Mouse (Mus musculus) gastrocnemius, postnatal 4 days (tissue): Measurements from ENCODE around the gene Psd. TPM values are rescaled to one million over a fixed set of nuclear protein-coding genes. Genes with fewer than 3 reads are reported as not detected.

Source experiments
- DNase-seq, 2 experiments: peaks; one replicate each; pipeline ENCODE4 v3.0.0; 2021 to 2022; ENCODE audit warnings: low spot score in 2 of 2, mixed read lengths in 2 of 2
- total RNA-seq, 2 experiments: library from RNA; stranded (reverse); gene quantifications; 2 replicates each; pipeline ENCODE4 v1.2.3; 2021

Psd gene
- total RNA-seq, 2 experiments from 2014 or later = 2.0 to 2.9 TPM

DNA sequence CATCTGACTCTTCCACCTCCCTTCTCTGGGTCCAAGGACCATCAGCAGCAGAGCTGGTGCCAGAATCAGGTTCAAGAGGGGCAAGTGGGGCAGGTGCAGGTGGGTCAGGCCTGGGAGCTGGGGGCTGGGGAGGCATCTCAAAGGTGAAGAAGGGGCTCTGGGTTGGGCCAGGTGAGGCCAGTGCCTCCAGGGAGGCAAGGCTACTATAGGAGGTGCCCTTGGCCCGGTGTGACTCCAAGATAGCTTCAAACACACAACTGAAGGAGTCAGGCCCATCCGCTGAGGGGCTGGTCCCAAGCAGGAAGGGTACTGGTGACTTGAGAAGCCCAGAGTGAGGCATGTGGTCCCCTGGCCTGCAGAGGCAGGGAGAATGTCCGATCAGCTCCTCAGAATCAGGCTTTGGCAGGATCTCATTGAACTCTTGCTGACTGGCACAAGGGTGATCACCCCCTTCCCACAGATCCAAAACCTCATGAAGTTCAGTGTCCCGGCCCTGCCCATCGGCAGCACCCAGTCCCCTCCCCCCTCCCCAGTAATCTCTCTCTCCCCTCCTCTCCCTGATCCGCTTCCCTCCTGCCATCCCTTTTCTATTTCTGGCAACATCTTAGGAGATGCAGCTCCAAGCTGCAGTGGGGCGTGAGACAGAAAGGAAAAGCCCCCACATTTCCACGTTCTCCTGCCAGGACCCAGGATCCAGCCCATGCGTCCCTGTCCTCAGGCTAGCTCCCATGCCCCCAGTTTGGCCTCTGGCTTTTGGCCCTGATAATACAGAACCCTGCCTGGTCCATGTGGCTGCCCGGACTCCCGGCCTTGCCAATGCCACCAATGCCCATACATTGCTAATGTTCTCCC, 4.6 kb downstream of the Psd start:
- DNase-seq = no peak

DNA sequence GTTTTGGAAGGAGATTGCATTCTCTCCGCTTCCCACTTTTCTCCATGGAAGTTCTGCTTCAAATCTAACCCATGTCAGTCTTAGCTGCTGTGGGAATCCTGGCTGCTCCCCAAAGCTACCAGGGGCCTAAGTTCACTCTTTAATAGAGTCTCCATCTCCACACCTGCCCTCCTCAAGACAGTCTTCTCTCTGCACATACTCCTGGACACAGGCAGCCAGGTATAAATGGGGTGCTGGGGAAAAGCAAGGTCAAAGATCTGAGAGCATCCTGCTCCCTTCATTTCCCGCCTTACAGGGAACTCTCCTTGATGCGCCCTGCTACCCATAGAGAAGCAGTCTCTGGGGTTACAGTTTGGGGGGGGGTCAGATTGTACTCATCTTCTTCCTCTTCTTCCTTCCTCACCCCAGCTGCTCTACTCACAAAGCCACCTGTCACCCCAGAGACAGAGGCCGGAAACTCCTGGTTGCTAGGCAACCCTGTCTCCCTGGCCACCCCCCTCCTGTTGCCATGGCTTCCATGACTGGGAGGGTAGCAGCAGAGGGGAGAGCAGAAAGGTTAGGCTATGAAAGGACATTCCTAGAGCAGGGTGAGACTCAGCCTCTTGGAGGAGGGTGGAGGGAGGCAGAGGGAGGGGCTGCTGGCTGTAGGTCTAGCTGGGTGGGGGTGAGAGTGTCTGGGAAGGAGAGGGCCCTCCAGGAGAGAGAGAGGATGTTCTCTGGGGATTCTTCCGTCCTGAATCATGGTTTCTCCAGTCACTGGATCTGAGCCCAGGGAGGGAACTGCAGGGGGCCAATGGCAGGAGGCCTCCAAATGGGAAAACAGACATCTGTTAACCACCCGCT, 5.6 kb downstream of the Psd start:
- peak in 1 of 2 experiments; percentile 13 for DNase-seq

DNA sequence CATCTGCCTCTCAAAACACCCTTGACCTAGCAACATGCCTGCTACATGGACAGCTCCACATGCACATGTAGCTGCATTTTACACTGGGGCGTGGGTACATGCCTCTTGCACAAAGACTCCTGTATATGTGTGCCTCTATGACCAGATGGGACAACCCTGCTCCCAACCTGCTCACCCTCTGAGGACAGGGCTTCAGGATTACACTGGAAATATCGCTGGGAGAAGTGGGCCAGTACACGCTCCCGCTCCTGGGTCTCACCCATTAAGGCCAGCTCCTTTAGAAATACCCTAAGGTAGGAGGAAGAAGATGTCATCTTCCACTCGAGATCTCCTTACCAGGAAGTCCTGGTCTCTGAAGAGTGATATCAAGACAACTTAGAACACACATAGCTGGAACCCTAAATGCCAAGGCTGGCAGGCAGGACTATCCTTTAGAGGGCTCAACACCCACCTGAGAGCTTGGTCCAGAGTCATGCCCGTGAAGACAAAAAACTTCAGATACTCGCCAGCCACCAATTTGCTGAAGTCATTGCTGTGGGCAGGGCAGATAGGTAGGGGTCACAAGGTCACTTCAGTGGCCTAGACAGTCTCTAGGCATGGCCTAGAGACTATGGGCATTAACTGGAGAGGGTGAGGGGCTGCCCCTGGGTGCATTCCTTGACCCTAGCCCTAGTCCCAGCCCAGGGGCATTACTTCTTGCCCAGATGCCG, 6.7 kb downstream of the Psd start:
- DNase-seq = peak in 1 of 2 experiments; percentile 15

DNA sequence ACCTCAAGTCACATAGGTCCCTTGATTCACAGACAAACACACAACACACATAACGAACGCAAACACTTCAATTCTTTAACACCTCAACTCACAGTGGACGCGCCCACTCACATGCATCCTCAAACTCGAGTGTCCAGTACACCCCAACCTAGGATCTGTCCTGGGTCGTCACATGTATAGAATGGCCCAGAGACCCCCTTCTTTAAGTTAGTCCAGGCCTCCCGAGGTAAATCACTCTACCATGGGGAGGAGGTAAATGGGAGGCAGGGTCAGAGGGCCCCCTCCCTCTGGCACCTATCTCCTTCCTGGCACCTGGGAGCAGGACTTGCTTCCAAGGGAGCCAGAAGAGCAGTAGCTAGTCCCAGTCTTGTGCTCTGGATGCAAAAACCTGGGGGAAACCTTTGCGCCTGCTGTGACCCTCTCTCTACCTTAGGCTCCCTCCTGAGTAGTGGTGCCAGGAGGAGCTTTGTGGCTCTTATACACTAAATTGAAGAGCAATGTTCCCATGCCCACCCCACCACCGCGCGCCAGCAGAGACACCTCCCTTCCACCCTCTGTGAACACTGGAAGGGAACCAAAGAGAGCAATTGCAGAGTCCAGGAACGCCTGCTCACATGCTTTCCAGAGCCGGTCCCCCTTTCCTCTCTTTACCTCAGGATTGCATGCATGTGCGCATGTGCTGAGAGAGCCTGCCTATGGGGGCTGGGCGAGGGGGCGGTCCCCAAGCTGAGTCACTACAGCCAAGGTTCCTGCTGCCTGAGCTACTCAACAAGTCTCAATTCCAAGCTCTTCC, 8.2 kb downstream of the Psd start:
- peak in 1 of 2 experiments; percentile 19 for DNase-seq

DNA sequence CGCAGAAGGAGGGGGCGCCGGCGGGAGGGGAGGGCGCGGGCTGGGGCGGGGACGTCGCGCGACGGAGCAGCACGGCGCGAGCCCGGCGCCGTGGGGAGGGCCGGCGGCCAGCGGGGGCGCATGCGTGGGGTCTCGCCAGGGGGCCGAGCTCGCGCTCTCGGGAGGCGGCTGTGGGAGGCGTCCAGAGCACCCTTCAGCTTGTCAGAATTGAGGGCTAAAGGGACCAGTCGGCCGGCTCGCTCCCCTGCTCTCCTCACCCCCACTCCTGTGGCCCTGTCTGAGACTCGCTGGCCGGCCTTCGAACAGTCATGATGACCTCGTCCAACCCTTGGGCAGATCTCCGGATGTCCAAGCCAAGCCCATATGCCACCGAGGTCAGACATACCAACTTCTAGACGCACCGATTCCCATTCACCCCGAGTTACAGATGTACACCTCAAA, 8.9 kb downstream of the Psd start:
- DNase-seq = peak in 1 of 2 experiments; percentile 20

DNA sequence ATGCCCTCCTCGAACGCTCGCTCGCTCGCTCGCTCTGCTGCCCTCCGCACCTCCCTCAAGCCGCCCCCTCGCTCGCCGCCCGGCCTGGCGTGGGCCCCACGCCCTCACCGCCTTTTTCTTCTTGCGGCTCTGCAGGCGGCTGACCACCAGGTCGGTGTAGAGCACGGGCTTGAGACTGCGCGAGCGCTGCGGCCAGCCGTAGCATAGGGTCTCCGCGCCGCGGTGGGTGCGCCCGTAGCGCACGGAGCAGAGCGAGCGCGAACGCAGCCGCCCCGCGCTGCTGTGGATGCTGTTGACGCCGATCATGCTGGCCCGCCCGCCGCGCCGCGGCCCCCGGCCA, 9.4 kb downstream of the Psd start:
- no peak for DNase-seq

DNA sequence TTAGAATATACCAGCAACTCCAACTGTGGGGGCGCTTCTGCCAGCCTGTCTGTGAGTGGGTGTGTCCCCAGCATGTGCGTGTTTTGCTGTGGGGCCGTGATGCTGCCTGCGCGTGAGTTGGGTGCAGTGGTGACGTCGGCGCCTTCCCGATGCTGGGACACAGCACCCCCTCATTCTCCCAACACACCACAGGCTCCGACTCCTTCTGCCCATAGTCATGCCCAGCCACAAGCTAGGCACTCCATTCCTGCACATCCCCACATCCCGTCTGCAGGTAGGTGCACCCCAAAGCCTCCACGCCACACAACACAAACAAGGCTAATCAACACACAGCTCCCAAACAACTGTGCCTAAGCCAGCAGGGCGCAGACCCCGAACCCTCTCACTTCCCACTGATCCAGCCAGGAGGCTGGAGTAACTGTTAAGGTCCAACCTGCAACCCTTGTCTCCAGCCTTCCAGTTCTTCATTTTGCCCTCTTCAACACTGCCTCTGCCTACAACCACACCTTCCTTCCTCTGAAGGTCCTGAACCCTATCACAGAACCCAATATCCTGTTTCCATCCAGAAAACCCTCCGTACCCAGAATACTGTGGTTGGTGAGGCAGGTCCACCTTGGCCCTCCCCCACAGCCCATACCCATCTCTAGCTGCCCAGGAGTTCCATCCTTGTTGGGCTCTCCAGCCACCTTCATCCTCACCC, 10.0 kb downstream of the Psd start:
- DNase-seq = no peak

DNA sequence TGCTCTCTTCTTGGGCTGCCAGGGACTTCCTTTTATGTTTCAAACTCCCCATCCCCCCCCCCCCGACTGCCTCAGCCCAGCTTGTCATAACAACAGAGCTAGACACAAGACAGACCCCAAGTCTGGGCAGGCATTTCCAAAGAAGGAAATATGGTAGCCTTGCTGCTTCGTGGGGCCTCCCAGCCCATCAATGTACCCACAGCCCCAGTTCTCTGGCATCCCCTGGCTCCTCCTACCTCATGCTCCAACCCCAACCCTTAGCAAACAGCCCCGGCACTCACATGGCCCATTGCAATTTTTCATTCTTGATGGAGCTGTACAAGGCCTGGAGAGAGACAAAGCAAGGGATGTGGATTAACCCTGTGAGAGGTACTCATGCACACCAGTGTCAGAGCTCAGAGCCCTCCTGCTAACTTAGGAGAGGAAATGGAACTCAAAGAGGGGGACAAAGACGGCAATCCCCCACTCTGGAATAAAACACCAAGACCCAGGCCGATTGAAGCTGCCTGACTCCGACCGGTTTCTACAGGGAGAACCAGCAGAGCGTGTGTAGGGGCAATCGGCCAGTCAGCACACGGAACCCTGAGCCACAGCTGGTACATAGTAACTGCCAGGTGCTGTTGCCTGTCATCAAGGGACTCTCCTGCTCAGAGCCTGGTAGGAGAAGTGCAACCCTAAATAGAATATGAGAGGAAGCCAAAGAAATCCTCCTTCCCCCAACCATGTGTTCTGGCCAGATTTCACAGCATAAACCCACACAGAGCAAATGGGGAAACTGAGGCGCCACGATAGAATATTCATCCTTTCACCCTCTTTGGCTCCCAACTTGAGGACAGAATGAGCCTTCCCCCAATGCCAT, 11.0 kb downstream of the Psd start:
- no peak for DNase-seq

DNA sequence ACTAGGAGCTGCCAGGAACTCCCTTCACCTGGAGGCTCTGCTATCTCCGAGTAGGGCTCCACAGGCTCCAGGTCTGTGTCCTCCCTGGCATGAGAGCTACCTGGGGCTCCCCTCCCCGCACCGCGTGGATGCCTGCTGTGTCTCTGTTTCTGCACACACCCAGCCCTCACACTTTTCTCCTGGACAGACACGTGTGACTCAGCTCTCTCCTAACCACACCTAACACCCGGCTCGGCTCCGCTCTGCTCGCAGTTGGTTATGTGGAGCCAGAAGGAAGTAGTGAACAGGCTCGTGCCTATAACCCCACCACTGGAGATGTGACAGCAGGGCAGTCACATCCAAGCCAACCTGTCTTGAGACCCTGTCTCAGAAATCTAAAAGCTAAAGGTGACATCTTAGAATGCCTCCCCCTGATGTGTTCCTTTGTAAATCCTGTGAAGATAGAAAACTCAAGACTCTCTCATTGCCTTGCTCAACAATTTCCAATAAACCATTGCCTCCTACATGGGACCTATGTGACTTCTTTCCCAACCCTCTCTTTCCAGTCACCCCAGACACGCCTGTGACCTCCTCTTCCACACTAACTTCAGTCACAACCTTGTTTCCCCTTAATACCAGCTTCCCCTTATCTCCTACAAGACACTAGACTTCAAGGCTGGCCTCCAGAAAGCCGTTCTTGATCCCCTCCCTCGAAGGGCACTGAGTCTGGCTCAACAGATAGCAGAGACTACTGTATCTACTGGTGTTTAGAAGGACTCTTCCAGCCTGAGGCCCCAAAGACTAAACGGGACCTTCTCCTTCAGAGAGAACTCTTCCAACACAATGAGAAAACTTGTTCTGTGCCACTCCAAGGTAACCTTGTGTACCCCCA, 11.8 kb downstream of the Psd start:
- peak; percentile 6 to 14 for DNase-seq

DNA sequence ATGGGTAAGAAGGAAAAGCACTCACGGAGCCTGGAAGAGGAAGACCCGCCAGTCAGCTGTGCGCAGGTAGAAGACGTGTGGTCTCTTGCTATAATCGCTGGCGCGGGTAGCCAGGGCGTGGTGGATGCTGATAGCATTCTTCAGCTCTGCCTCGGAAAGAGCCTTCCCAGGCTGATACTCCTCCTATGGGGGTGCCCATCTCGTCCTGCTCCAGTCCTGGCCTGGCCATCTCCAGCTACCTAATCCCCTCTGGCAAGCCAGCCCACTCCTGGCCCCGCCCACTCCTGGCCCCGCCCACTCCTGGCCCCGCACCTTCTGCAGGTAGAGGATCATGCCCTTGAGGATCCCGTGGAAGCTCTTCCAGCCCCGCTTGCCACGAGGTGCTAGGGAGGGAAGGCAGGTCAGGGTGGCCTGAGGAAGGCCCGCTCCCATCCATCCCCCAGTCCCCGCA, 12.8 kb downstream of the Psd start:
- DNase-seq = peak; percentile 15 to 31

DNA sequence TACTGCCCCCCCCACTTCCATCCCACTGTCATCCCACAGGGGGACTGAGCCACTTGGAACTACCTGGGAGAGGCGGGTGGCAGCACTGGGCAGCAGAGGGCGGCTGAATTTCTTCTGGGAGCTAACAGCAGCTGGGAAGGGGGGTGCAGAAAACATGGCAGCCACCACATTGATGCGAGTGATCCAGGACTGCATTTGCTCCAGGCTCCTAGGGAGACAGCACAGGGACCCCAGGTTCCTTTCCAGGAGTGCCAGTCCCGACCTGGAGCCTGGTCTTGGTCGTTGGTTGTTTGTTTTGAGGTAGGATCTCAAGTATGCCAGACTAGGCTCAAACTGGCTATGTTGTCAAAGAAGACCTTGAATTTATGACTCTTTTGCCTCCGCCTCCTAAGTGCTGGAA, 13.4 kb downstream of the Psd start:
- peak in 1 of 2 experiments; percentile 8 for DNase-seq

DNA sequence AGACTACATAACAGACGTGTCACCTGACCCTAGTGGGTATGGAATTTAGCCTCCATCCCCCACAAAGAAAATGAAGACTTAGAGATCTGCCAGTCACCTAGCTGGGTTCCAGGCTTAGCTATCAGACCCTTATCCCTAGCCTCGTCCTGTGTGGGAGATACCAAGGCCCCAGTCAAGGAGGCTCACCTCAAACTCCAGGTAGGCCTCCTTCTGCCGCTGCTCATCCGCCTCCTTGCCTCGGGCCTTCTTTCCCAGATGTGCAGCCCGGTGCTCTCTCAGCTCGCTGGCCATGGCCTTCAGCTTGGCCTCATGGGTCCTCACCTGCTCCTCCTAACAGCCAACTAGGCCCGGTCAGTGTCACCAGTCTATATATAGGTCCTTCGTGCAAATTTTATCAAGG, 13.8 kb downstream of the Psd start:
- peak in 1 of 2 experiments; percentile 6 for DNase-seq

DNA sequence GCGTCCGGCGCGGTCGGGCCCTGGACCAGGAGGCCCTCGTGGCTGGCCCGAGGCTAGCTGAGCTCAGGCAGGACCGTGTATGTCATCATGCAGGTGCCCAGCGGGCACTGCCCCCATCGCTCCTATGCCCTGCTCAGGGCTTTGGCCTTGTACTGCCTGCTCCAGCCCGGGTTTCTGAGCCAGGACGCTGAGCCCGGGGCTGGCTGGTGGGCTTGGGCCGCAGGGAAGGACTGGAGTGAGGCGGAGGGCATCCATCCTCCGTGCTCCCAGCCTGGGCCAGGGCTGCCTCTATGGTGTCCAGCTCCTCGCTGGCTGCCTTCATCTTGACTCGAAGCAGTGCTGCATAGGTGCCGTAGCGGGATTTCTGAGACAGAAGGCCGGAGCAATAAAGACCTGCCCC, 14.4 kb downstream of the Psd start:
- DNase-seq = peak in 1 of 2 experiments; percentile 8

DNA sequence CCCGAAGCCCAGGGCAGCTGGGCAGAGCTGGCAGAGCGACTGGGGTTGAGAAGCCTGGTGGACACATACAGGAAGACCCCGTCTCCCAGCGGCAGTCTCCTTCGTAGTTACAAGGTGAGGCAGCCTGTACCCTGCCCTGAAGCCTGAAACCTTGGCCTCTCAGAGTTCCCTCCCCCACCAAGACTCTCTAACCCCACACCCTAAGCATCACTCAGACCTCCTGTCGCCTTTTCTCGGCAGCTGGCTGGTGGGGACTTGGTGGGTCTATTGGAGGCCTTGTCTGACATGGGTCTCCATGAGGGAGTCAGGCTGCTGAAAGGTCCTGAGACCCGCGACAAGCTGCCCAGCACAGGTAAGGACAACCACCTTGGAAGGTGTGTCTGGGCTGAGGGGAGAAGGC, 15.6 kb downstream of the Psd start:
- DNase-seq = no peak

DNA sequence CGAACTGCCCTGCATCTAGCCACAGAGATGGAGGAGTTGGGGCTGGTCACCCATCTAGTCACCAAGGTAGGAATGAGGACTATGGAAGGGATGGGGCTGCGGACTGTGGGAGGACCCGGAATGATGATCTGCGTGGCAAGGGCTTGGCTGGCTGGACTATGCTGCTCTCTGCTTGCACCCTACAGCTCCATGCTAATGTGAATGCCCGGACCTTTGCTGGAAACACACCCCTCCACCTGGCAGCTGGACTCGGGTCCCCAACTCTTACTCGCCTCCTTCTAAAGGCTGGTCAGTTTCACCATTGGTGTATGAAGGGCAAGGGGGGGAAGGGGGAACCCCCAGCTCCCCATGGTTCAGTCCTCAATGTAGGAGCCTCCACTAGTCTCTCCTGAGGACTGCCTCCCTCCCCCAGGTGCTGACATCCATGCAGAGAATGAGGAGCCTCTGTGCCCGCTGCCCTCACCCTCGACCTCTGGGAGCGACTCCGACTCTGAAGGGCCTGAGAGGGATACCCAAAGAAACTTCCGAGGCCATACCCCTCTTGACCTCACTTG, 16.6 kb downstream of the Psd start:
- DNase-seq = peak in 1 of 2 experiments; percentile 14

DNA sequence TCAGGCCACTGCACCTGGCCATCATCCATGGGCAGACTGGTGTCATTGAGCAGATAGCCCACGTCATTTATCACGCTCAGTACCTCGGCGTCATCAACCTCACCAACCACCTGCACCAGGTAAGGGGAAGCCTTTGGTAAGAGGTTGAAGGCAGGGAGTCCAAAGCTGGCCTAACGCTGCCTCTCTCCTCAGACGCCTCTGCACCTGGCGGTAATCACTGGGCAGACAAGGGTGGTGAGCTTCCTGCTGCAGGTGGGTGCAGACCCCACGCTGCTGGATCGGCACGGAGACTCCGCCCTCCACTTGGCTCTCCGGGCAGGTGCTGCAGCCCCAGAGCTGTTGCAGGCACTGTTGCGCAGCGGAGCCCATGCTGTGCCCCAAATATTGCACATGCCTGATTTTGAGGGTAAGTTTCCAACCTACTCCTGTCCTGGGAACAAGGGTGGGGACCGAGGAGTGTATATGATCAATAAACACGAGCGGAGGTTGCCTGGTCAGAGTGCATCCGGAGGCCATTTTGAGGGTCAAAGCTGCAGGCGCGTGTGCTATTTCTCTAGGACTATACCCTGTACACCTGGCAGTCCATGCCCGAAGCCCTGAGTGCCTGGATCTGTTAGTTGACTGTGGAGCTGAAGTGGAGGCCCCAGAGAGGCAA, 17.2 kb downstream of the Psd start:
- DNase-seq = peak in 1 of 2 experiments; percentile 8
